Mouse (Mus musculus) cerebellum, adult 9-11 months (tissue): ENCODE results near the gene Tspan14.
A peak's percentile ranks its signal among the peaks of the same experiment; 100 is the strongest.

Source experiments
- DNase-seq: peaks from one replicate; pipeline ENCODE4 v3.0.0; 2022

The Tspan14 gene

DNA sequence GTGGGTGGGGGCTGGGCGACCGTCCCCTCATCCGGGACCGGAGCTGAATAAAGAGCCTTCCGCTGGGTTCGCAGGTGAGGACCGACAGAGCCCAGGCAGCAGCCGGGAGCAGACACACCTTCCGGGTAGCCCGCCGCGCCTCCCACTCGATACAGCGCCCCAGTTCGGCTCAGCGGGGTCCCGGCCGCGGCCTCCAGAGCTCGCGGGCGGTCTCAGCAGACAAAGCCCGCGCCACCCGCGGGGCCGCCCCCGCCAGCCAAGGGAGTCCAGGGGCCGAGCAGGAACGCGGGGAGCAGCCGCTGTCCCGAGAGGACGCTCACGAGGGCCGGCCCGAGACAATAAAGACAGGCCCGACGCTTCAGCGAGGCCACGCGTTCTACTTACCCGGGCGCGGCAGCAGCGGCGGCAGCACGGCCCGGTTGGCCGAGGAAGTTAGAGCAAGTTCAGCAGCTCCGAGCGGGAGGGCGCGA, at the start of gene Tspan14:
TSS of gene Tspan14 (minus strand) at position 416 of the 470 bp plus-strand sequence.
- DNase-seq: no peak

DNA sequence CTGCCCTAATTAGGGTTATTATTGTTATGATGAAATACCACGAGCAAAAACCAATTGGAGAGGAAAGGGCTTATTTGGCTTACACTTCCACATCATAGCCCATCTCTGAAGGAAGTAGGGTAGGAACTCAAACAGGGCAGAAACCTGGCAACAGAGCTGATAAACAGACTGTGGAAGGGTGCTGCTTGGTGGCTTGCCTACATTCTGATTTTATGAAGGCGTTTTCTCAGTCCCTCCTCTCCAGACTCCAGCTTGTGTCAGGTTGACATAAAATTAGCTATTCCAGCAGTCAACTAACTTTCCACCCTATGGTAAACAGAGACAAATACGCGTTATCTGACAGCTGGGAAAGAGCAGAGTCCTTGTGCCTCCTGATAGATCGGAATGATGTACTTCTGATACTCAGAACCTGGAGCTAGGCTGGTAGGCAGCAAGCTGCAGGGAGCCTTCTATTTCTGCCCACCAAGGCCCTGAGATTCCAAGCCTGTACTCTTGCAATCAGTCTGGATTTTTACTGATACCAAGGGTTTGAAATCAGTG, 48.2 kb upstream of the Tspan14 start:
- no peak for DNase-seq

DNA sequence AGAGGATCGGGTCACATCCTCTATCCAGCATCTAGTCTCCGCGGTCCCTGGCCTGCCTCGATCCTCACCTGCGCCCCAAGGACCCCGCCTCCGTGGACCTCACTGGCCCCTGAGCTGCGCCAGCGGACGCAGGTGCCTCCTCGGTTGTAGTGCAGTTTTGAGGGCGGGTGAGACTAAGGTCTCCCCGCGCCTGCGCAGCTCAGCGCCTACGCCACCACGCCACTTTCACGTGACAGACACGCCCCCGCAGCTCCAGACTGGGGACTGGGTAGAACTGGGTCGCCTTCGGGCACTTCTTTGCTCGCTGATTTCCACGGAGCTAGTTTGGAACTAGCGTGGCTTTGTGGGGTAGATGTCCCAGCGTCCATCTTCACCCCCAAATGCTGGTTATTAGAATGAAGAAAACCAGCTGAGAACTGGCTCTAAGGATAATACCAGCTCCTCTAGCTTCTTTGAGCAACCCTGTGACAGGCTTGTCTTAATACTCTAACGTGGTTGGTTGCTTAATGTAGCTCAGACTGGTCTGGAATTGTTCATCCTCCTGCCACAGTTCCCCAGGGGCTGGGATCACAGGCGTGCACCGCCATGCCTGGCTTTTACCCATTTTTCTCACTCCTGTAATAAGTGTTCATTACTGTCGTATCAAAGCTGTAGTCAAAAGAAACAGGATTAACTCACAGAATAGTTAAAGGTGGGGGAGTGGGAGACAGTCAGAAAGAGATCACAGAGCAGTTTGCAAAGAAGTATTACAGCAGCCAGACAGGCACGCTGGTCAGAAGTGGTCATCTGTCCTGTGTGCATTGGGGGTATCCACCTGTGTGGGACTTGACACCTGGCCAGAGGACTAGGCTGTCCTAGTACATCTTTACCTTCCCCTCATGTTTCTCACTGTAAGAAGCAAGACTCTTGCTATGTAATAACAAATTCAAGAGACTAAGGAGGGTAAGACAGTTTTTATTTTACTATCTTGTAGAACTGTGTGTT, 47.3 kb upstream of the Tspan14 start, which contains the start of gene Fam213a:
TSS of gene Fam213a (minus strand) at position 159 of the 984 bp plus-strand sequence.
- DNase-seq: peak; percentile 94

DNA sequence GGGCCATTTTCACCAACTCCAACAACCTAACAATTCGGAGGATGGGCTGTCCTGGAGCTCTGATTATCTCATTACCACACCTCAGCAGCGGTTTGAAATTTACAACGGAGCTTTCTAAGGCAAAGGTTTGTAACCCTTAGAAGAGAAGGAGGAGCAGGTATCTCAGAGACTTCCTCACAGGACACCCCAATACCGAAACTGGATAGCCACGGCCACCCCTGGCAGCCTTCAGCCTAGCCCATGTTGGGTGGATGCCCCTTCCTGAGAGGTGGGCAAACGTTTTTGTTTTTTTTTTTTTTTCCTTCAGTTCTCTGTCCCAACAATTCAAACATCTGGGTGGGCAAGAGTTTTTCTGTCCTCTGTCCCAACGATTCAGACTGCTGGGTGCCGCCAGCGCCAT, 46.5 kb upstream of the Tspan14 start:
- no peak for DNase-seq

DNA sequence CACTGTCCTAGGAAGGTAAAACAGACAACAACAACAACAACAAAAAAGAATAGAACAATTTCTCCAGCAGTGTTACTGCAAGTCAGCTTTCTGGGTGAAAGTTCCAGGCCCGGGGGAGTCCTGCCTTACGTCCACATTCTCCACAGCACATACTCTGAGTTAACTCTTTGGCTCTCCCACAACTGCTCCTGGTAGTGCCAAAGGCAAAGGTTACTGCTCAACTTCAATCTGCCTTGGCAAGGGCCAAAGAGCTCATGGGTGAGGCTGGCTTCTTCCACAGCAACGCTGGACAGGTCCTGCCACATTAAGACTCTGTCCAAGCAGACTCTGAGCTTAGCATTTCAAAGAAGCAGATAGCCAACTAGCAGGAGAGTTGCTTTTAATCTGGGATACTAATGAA, 45.3 kb upstream of the Tspan14 start:
- no peak for DNase-seq

DNA sequence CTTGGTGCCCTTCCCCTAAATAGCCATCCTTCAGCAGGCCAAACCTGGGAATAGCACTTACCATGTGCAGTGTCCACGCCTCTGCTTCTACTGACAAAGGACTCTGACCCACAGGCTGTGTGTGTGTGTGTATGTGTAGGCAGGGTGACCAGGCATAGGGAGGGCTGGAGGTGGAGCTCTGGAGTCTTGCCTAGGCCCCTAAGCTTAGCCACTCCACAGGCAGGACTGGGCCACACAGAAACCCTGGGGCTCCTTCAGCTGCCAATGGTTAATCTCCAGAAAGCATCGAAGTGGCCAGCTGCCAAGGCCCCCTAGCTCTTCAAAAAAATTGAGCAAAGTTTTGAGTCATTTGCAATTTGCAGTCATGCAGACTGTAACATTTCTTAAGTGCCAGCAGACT, 41.5 kb upstream of the Tspan14 start:
- DNase-seq: no peak

DNA sequence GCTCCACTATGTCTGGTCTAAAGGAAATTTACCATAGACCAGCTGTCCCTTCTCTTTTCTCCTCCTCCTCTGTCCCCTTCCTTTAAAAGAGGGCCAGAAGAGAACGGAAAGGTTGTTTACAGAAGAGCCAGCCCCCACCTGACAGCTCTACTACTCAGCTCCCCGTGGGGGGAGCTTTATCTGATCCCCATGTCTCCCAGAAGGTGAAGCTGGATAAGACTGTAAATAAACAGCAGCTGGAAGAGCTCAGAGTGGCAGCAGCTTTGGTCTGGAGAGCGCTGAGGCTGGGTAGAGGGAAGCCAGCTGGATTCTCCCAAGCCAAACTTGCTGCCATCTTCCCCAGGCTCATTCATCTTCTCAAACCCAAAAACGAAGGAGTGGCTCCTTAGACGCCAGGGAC, 41.0 kb upstream of the Tspan14 start:
- DNase-seq: no peak

DNA sequence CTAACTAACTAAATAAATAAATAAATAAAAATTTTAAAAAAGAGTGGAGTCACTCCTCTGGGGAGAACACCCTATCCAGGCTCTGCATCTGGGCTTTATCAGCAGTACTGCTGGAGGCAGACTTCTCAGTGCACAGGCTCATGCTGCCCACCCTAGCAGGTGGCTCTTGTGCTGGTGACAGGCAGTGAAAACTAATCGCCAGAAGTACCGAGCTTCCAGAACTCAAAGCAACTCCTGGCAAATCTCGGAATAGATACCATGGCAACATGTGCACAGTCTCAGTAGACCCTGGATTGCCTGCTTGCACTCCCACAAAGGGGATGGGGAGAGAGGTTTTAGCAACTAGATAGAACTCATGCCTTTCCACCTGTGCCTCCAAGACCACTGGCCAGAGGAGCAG, 40.3 kb upstream of the Tspan14 start:
- DNase-seq: no peak

DNA sequence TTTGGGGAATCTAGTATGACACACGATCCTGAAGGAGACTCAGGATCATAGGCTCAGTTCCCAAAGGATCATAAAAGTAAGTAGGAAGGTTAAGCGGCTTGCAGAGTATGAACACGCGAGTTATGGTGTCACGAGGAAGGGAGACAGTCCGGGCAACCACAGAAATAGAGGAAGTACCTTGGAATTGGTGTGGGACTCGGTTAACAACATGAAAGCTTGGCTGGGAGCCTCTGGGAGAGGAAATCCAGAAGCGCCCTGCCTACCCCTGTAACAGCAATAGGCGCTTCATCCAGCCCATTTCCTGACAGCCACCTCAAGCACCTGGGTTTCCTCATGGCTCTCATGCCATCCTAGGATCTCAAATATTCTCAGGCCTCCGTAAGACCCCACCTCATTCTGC, 39.7 kb upstream of the Tspan14 start:
- DNase-seq: no peak

DNA sequence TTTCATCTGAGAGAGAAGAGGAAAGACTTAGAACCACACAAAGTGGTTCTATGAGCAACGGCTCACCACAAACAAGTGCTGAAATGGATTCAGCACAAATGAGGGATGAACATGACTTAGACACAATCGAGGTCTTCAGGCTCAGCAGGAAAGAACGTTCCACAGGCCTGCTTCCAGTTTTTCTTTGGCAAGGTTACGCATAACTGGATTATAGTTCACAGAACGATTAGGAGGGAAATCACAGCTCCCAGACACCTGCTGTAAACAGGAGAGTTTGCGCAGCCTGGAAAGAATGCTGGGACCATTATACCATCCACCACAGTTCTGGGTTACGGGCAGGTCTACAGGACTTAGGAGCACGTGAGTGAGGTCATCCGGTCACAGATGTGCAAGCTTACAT, 39.1 kb upstream of the Tspan14 start:
- DNase-seq: no peak

DNA sequence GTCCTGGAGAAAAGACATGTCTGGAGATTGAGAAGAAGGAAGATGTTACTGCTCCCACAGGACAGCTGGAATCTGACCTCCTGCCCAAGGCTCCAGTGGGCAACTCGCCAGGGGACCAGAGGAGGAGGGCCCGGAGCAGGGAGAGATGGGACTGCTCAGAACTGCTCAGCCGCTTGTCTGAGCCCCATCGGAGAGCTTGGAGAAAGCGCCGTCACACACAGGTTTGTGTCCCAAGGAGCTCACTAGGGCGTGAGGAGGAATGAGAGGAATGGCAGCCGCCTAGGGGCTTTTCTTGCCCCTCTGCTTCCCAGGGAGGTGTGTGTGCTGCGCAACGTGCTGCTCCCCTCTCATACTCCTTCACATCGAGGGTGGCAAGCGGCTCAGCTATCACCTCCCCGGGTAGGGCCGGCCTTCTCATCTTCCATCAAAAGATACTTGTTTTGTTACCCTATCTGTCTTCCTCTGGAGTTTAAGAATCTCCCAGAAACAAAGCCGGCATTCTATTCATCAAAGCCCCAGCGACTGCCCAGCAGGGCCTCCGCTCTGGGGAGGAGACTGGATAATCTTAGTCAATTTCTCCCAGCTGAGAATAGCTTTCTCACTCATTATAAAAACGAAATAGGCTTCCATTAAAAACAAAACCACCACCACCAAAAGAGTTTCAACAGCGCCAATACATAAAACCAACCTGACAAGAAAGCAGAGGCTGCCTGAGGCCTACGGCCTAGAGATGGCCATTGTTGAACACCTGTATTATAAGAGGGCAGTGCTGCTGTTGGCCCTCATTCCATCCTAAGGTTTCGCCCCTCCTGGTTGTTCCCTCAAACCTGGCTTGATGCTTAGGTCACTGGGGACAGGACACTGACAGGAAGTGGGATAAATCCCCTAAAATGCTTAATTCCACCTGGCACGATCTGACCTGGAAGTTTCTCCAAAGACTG, 37.9 kb upstream of the Tspan14 start:
- no peak for DNase-seq

DNA sequence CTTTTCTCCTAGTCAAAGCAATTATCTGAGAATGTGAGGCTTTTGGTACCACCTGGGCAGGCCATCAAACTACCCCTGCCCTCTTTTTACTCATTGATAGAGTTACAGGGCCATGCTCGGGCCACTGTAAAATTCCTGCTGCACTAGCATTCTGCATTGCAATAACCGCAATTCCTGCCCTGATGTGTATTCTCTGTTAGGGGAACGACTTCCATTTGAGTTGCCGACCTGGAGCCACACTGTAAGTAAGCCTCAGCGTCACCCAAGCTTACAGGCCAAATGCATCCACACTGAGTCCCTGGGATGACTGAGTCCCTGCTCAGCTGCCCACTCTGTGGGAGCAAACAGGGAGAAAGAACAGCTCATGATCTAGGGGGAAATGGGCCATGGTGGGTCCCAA, 35.0 kb upstream of the Tspan14 start:
- DNase-seq: no peak

DNA sequence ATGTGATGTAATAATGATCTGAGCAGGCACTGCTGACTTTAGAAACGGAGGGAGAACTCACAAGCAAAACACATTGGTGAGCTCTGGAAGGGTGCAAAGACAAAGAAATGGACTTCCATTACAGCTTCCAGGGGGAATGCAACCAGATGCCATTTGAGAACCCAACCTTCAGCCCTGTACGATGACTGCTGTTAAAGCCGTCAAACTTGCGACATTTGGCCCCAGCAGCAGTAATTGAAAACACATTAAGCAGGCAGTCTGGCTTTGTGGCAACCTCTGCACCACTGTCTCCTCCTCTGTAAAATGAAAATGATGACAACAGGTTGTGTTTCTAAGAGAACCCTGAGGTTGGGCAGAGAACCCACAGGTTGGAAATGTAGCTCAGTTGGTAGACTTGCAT, 34.2 kb upstream of the Tspan14 start:
- no peak for DNase-seq

DNA sequence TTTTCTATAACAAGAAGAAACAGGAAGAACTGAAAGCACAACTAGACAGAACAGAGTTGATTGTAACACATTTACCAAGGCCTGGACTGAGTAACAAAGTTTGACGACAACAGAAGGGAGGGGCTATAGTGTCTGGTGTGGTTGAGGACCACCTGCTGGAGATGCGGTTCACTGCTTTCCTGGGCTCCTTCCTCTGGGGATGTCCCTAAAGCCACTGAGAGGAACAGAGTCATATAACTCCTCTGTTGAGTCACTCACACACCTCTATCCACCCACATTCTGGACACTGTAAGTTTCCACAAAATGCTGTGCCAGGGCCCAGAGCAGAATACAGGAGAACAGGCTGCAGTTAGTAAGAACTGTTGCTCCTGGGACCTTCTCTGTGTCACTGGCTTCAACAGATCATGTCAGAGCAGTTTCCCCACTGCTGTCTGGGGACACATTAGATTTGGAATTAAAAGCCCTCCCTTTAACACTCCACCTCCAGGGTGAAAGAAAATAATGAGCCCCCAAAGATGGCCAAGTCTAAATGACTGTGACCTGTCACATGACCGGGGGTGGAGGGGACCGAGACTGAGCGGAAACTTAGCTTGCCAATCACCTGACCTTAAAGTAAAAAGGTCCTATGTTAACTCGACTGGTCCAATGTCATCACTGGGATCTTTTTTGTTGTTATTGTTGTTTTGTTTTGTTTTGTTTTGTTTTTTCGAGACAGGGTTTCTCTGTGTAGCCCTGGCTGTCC, 33.5 kb upstream of the Tspan14 start:
- no peak for DNase-seq

DNA sequence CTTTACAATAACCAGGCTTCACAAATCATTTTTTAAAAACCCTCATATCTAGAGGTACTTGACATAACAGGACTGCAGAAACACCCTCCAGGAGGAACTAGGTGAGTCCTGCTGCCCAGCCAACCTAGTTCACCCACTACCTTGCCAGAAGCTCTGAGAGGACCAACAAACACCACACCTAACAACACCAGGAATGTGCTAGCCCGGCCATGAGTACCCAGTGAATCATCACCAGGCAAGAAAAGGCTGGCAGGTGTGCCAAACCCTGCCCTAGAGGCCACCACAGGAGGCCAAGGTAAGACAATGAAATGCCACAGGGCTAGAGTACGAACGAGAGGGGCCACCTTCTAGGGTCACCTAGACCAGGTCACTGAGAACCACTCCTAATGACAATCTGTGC, 29.6 kb upstream of the Tspan14 start:
- DNase-seq: no peak

DNA sequence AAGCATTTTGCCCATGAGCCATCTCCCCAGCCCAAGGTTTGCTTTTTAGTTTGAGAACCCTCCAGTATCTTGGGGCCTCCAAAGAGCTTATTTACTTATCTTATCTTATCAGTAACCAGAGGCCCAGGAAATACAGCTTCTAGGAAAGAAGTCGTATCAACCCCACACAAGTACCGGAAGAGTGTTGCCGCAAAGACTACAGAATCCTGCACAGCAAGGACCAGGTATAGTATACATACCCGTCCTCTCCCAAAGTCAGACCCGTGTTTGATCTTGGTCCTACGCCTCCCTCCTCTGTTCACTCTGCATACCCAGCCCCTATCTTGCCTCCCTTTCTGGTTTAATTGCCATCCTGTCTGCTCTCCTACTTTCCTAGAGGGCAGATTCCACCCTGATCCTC, 25.9 kb upstream of the Tspan14 start:
- no peak for DNase-seq

DNA sequence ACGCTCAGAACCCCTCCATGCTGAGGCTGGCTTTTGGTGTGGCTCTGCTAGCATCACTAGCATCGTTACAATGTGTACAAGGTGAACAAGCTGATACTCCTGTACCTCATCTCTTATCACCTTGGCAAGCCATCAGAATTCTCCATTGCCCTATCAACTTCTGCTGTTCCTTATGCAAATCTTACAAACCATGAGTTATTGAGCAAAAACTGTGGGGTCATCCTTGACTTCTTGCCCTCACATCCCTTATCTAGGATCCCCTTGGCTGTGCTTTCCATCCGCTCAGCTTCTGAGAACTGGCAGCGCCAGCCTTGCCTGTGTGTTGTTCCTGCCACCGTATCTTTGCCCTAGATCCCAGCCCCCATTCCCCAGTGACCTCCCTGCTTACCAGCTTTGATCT, 22.2 kb upstream of the Tspan14 start:
- no peak for DNase-seq

DNA sequence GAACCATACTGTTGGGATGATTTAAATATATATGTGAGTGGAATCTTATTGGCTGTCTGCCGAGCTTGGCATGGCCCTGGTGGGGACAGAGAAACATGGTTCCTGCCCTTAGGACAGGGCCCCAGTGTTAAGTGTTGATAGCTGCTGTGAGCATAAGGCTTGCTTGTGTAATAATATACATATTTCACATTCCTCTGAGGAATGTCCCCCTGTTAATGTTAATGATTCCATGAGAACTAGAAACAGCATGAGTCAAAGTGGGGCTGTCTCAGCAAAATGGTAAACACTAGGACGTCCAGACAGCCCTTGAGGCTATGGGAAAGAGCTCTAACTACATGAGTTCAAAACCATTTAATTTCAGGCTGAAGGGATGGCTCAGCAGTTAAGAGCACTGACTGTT, 20.6 kb upstream of the Tspan14 start:
- DNase-seq: no peak

DNA sequence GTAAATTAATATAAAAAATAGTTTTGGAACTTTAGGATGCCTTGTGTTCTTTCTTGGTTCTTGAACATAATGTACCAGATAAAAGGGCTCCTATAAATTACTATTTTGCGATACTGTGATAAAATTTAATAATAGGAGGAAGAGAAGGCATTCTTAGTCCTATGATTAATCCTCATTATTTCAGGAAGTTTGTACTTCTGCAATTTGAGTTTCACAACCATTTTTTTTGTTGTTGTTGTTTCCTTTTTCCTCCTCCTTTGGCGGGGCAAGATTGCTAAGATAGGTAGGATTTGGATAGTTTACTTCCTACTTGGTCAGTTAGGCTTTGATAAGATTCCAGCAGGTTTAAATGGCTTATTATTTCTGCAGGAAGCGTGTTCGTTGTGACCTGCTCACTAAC, 19.0 kb upstream of the Tspan14 start:
- no peak for DNase-seq

DNA sequence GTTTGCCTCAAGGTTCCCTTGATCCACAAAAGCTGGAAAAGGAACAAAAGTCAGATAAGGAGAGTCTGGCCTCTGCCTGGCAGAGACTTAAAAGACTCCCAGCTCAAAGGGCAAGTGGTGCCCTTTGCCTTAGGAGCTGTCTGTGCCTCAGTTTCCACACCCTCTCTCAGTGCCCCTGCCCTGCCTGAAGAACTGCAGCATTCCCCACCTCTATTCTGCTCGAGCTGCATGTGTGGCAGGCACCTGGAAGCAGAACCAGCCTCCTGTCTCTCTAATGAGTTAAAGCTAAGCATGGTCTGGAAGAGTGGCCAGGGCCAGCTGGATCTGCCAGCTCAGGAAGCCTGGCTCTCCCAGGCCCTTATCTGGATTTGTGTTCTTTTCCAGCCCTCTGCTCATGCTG, 13.1 kb upstream of the Tspan14 start:
- no peak for DNase-seq

DNA sequence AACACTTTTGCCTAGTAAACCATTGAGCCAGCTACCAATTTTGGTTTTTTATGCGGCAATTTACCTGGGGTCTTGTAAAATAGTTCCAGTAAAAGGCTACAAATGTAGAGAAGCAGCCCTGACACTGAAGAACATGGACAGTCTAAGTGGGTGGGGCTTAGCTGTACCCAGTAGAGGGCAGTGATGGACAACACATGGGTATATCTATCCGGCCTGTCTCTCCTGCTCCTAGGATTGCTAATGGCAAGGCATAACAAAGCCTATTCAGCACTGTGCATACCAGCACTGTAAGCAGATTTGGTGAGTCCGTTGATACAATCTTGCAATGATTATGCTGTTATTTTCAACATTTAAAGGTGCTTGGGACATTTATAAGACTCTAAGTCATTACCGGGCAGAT, 12.4 kb upstream of the Tspan14 start:
- no peak for DNase-seq

DNA sequence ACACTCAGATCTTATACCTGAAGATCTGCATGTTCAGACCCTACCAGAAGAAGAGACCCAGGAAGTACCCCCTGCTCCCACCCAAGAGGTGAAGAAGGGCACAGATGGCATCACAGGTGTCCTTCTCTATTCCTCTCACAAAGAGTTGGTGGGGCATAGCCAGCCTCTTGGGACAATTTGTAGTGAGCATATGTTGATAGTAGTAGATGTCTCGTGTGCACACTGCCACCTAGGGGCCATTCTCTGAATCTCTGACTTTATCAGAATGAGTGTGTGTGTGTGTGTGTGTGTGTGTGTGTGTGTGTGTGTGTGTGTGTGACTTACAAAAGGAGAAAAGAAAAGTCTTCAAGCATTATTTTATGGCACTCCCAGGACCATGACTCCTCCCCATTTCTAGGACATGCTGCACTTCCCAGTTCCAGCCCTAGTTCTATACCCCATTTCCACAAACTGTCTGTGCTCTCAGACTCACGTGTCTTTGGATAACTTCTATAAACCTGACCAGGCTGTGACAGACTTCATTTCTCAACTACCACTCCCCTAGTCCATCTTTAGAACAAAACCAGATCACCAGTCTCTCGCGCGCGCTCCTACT, 8.6 kb upstream of the Tspan14 start:
- peak; percentile 65 for DNase-seq
